16 mouse cellular contexts compared by ENCODE assay signal in genomic region chr7:64648947-64649607, GRCm38 (mm10).
DNase-seq lines count a peak whose midpoint lies in the region; ATAC-seq and TF ChIP-seq lines count a peak whose summit lies in the region.
"Had no signal": no experiment of that assay in that cellular context is flagged by ENCODE, and none has a peak within 500 bp of the region (broad histone marks: within the 10 kb centered on the region; RNA-seq: fewer than 3 reads in every experiment).

No protein-coding gene starts in this region.

- peaks cover 7% of the 10 kb centered on the region for H3K4me1 ChIP-seq in forebrain, embryonic 14.5 days (ENCODE audit: control insufficient read depth, insufficient read depth, low read length)
- H3K4me1 ChIP-seq in forebrain, embryonic 10.5 days, result peaks cover 9% of the 10 kb centered on the region
- no peaks in the 10 kb centered on the region for H3K4me1 ChIP-seq in kidney, embryonic 15.5 days
- H3K4me1 ChIP-seq in intestine, postnatal 0 days (replicated peaks; ENCODE audit: control insufficient read depth, insufficient read depth, low read length), result no peaks in the 10 kb centered on the region; the same call in 1 of the 2 replicates
- H3K4me1 ChIP-seq in neural tube, embryonic 13.5 days (replicated peaks), result peaks cover 30% of the 10 kb centered on the region
- H3K4me1 ChIP-seq: embryonic facial prominence, embryonic 10.5 days; limb, embryonic 10.5 days had no signal

- no peak overlapping the region for H3K27ac ChIP-seq in forebrain, embryonic 14.5 days (ENCODE audit: low read depth, low read length)
- H3K27ac ChIP-seq in forebrain, embryonic 10.5 days, result no peak overlapping the region
- H3K27ac ChIP-seq in kidney, embryonic 15.5 days, result no peak overlapping the region
- H3K27ac ChIP-seq in intestine, postnatal 0 days (ENCODE audit: low read depth, low read length), result no peak overlapping the region
- no peak overlapping the region; the same call in 1 of the 2 replicates for H3K27ac ChIP-seq in neural tube, embryonic 13.5 days (replicated peaks)
- H3K27ac ChIP-seq: embryonic facial prominence, embryonic 10.5 days; hindbrain, embryonic 15.5 days; limb, embryonic 10.5 days had no signal

- no peaks in the 10 kb centered on the region for H3K36me3 ChIP-seq in forebrain, embryonic 14.5 days (ENCODE audit: control insufficient read depth, insufficient read depth, low read length)
- H3K36me3 ChIP-seq in forebrain, embryonic 10.5 days (replicated peaks), result no peaks in the 10 kb centered on the region
- no peaks in the 10 kb centered on the region for H3K36me3 ChIP-seq in kidney, embryonic 15.5 days
- H3K36me3 ChIP-seq in intestine, postnatal 0 days (ENCODE audit: control insufficient read depth, insufficient read depth), result no peaks in the 10 kb centered on the region
- no peaks in the 10 kb centered on the region for H3K36me3 ChIP-seq in neural tube, embryonic 13.5 days
- H3K36me3 ChIP-seq: embryonic facial prominence, embryonic 10.5 days; hindbrain, embryonic 15.5 days; limb, embryonic 10.5 days had no signal

- no peak overlapping the region for H3K4me2 ChIP-seq in forebrain, embryonic 14.5 days (ENCODE audit: low read length)
- H3K4me2 ChIP-seq in kidney, embryonic 15.5 days, result no peak overlapping the region
- peak overlapping the region; percentile 27; the same call in 1 of the 2 replicates for H3K4me2 ChIP-seq in intestine, postnatal 0 days (replicated peaks; ENCODE audit: low read depth)
- no peak overlapping the region for H3K4me2 ChIP-seq in neural tube, embryonic 13.5 days
- H3K4me2 ChIP-seq: hindbrain, embryonic 15.5 days; lung, embryonic 14.5 days had no signal

- no peaks in the 10 kb centered on the region for H3K9me3 ChIP-seq in forebrain, embryonic 14.5 days (replicated peaks; ENCODE audit: control insufficient read depth, low read length)
- no peaks in the 10 kb centered on the region for H3K9me3 ChIP-seq in forebrain, embryonic 10.5 days
- H3K9me3 ChIP-seq in kidney, embryonic 15.5 days (replicated peaks), result no peaks in the 10 kb centered on the region
- no peaks in the 10 kb centered on the region for H3K9me3 ChIP-seq in intestine, postnatal 0 days (ENCODE audit: control insufficient read depth)
- no peaks in the 10 kb centered on the region for H3K9me3 ChIP-seq in neural tube, embryonic 13.5 days
- H3K9me3 ChIP-seq: embryonic facial prominence, embryonic 10.5 days; hindbrain, embryonic 15.5 days; limb, embryonic 10.5 days had no signal

- DNase-seq in forebrain, embryonic 14.5 days (ENCODE audit: low spot score), result peak; percentile 19
- DNase-seq in forebrain, embryonic 10.5 days (ENCODE audit: extremely low spot score, low spot score), result no peak
- DNase-seq in kidney, adult 11 months, result no peak
- no peak for DNase-seq in cerebellum, adult 18-20 months
- no peak for DNase-seq in heart, postnatal 4 days
- DNase-seq: cerebellum, postnatal 36 days; lung, embryonic 14.5 days; right cerebral cortex, postnatal 14 days had no signal

- ATAC-seq in forebrain, embryonic 14.5 days, result no peak
- peak; percentile 84 for ATAC-seq in kidney, embryonic 15.5 days (replicated peaks; ENCODE audit: low FRiP score)
- ATAC-seq in intestine, postnatal 0 days, result peak; percentile 63; the same call in 1 of the 2 replicates
- no peak for ATAC-seq in neural tube, embryonic 13.5 days (ENCODE audit: low read depth)

- WGBS in forebrain, embryonic 14.5 days, result 56% methylated on average over 10 of the region's 10 CpGs
- WGBS in forebrain, embryonic 10.5 days, result 89% methylated on average over 10 of the region's 10 CpGs
- 63% methylated on average over 10 of the region's 10 CpGs for WGBS in kidney, embryonic 15.5 days
- 34% methylated on average over 10 of the region's 10 CpGs for WGBS in intestine, postnatal 0 days
- 60% methylated on average over 10 of the region's 10 CpGs for WGBS in neural tube, embryonic 13.5 days

- no peaks in the 10 kb centered on the region for H3K27me3 ChIP-seq in forebrain, embryonic 14.5 days (replicated peaks; ENCODE audit: control insufficient read depth, insufficient read depth, low read length)
- H3K27me3 ChIP-seq in forebrain, embryonic 10.5 days (ENCODE audit: poor library complexity, severe bottlenecking), result no peaks in the 10 kb centered on the region
- no peaks in the 10 kb centered on the region for H3K27me3 ChIP-seq in kidney, embryonic 15.5 days
- no peaks in the 10 kb centered on the region for H3K27me3 ChIP-seq in intestine, postnatal 0 days (replicated peaks; ENCODE audit: control insufficient read depth, insufficient read depth, low read length)
- H3K27me3 ChIP-seq in neural tube, embryonic 13.5 days, result no peaks in the 10 kb centered on the region
- H3K27me3 ChIP-seq: CH12.LX; hindbrain, embryonic 15.5 days had no signal

- no peak for TF ChIP-seq CTCF in intestine, postnatal 0 days (IDR thresholded peaks at IDR 0.05; ENCODE audit: low read depth)

- no peak overlapping the region for H3K4me3 ChIP-seq in forebrain, embryonic 14.5 days (ENCODE audit: low read depth, low read length)
- H3K4me3 ChIP-seq in forebrain, embryonic 10.5 days, result no peak overlapping the region
- H3K4me3 ChIP-seq in kidney, embryonic 15.5 days (replicated peaks), result no peak overlapping the region
- H3K4me3 ChIP-seq in intestine, postnatal 0 days (ENCODE audit: low read depth, low read length), result no peak overlapping the region
- no peak overlapping the region for H3K4me3 ChIP-seq in neural tube, embryonic 13.5 days
- H3K4me3 ChIP-seq: embryonic facial prominence, embryonic 10.5 days; erythroblast, embryonic 14.5 days; hindbrain, embryonic 15.5 days; limb, embryonic 10.5 days had no signal

- H3K9ac ChIP-seq in forebrain, embryonic 14.5 days (ENCODE audit: low read length), result no peak overlapping the region
- H3K9ac ChIP-seq in kidney, embryonic 15.5 days, result no peak overlapping the region
- H3K9ac ChIP-seq in intestine, postnatal 0 days (ENCODE audit: low read depth, low read length), result no peak overlapping the region
- peak overlapping the region; percentile 17; the same call in 1 of the 2 replicates for H3K9ac ChIP-seq in neural tube, embryonic 13.5 days
- H3K9ac ChIP-seq: hindbrain, embryonic 15.5 days; lung, embryonic 14.5 days had no signal

Comparison
In these comparisons a context has a peak if more than half of its experiments do, and no peak if none do; other contexts are left out.
1. ATAC-seq: peak in kidney, embryonic 15.5 days (single experiment) and intestine, postnatal 0 days (single experiment); none in forebrain, embryonic 14.5 days (single experiment) and neural tube, embryonic 13.5 days (single experiment).